Mouse (Mus musculus): ENCODE results near the gene B3gnt3. TPM values are rescaled to one million over a fixed set of nuclear protein-coding genes. Genes with fewer than 3 reads are reported as not detected.

Gene B3gnt3
- total RNA-seq, 4 experiments from 2014 or later, result 4.0 to 6.9 (median 5.3) TPM

DNA sequence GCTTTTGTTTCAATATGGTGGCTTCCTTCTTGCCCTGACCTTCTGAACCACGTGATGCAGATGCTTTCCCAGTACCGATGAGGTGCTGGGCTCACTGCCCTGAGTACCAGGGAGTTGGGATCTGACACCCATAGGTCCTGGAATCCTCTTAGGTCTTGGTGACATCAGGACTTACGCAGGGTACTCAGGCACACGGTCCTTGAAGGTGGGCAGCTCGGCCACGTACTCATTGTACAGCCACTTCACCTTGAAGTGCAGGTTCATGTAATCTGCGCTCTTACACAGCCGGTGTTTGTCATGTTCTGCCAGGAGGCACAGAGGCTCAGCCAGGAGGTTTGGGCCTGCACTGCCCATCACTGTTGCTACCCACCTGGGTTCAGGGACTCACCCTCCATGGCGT lies 56.1 kb downstream of the B3gnt3 start:
- DNase-seq (ENCODE audit: low spot score), result no peak

Other genes with a start within 250 kb of the B3gnt3 start
- 10 to 100 TPM; 21.4 to 29.6 (median 24.8) TPM for gene Abhd8, start 238.1 kb downstream of the B3gnt3 start, total RNA-seq (2022)
- gene Mrpl34, start 236.8 kb downstream of the B3gnt3 start, total RNA-seq (2022), result 100 to 1,000 TPM; 114 to 128 (median 119) TPM
- gene Dda1, start 232.6 kb downstream of the B3gnt3 start, total RNA-seq (2022), result 10 to 100 TPM; 31.0 to 37.7 (median 33.8) TPM
- 10 to 100 TPM; 14.1 to 17.3 (median 16.1) TPM for gene Ano8, start 215.8 kb downstream of the B3gnt3 start, total RNA-seq (2022)
- 10 to 100 TPM; 17.5 to 22.2 (median 19.0) TPM for gene Gtpbp3, start 213.7 kb downstream of the B3gnt3 start, total RNA-seq (2022)
- gene Plvap, start 190.0 kb downstream of the B3gnt3 start, total RNA-seq (2022), result 10 to 100 TPM; 23.8 to 29.1 (median 27.0) TPM
- gene Ccdc194, start 176.1 kb downstream of the B3gnt3 start, total RNA-seq (2022), result not detected
- gene Bst2, start 164.3 kb downstream of the B3gnt3 start, total RNA-seq (2022), result 10 to 100 TPM; 13.5 to 18.7 (median 14.2) TPM
- gene Mvb12a, start 158.9 kb downstream of the B3gnt3 start, total RNA-seq (2022), result 10 to 100 TPM; 28.8 to 31.5 (median 29.1) TPM
- under 1 TPM in 2 of 4 experiments, not detected in 2; 0.16 to 0.25 TPM for gene Tmem221, start 142.9 kb downstream of the B3gnt3 start, total RNA-seq (2022)
- under 1 TPM in 2 of 4 experiments, not detected in 2; 0.14 to 0.19 TPM for gene Nxnl1, start 135.2 kb downstream of the B3gnt3 start, total RNA-seq (2022)
- gene Slc27a1, start 132.9 kb downstream of the B3gnt3 start, total RNA-seq (2022), result 100 to 1,000 TPM; 192 to 237 (median 204) TPM
- 10 to 100 TPM; 57.7 to 65.1 (median 62.6) TPM for gene Pgls, start 109.6 kb downstream of the B3gnt3 start, total RNA-seq (2022)
- gene Fam129c, start 104.1 kb downstream of the B3gnt3 start, total RNA-seq (2022), result 1 to 10 TPM; 1.1 to 1.4 (median 1.2) TPM
- gene Colgalt1, start 90.8 kb downstream of the B3gnt3 start, total RNA-seq (2022), result 10 to 100 TPM; 38.4 to 41.5 (median 39.9) TPM
- gene Unc13a, start 30.0 kb downstream of the B3gnt3 start, total RNA-seq (2022), result 1 to 10 TPM in 1 of 4 experiments, under 1 TPM in 3; 0.49 to 1.4 (median 0.57) TPM
- gene Jak3, start 25.5 kb downstream of the B3gnt3 start, total RNA-seq (2022), result 10 to 100 TPM in 1 of 4 experiments, 1 to 10 TPM in 3; 6.4 to 10.3 (median 7.6) TPM
- gene Insl3, start 12.6 kb downstream of the B3gnt3 start, total RNA-seq (2022), result 1 to 10 TPM; 2.2 to 4.6 (median 2.5) TPM
- 1 to 10 TPM in 1 of 4 experiments, under 1 TPM in 3; 0.14 to 1.5 (median 0.68) TPM for gene Fcho1, start 23.9 kb upstream of the B3gnt3 start, total RNA-seq (2022)
- gene Zfp709, start 180.2 kb upstream of the B3gnt3 start, total RNA-seq (2022), result 1 to 10 TPM; 5.0 to 8.7 (median 5.8) TPM
- 1 to 10 TPM; 2.7 to 3.3 (median 3.0) TPM for gene Zfp882, start 206.8 kb upstream of the B3gnt3 start, total RNA-seq (2022)
- gene Zfp617, start 206.8 kb upstream of the B3gnt3 start, total RNA-seq (2022), result 10 to 100 TPM; 22.4 to 27.8 (median 22.9) TPM
- gene Zfp961, start 249.2 kb upstream of the B3gnt3 start, total RNA-seq (2022), result 1 to 10 TPM; 5.4 to 7.5 (median 7.0) TPM

Data from heart, adult 8-10 months (tissue).